Mouse (Mus musculus) intestine, embryonic 16.5 days (tissue): ENCODE measurements around the gene Itpr3. TPM values are rescaled to one million over a fixed set of nuclear protein-coding genes. Genes with fewer than 3 reads are reported as not detected.

Source experiments
- ATAC-seq: fragments of 200-750 bp; cut with Nextera tagmentation; 2 replicates; pipeline ENCODE4 v1.8.0; 2017; ENCODE audit warnings: moderate TSS enrichment, moderate library complexity
- H3K27ac ChIP-seq: fragments of 300-500 bp; sonication (generic); 2 replicates; pipeline ENCODE4 v1.5.1; 2014; ENCODE audit warnings: mild to moderate bottlenecking, low read length
- H3K27me3 ChIP-seq: fragments of 300-500 bp; sonication (generic); replicated peaks from 2 replicates; pipeline ENCODE4 v1.6.1; 2014; ENCODE audit warnings: low read length, control low read depth, mixed read lengths; ENCODE audit not compliant: control insufficient read depth, insufficient read depth
- H3K36me3 ChIP-seq: fragments of 300-500 bp; sonication (generic); 2 replicates; pipeline ENCODE4 v1.6.1; 2014; ENCODE audit warnings: low read length, control low read depth; ENCODE audit not compliant: control insufficient read depth, insufficient read depth
- H3K4me1 ChIP-seq: fragments of 300-500 bp; sonication (generic); 2 replicates; pipeline ENCODE4 v1.6.1; 2014; ENCODE audit warnings: low read length, control low read depth, mixed read lengths; ENCODE audit not compliant: control insufficient read depth, insufficient read depth
- H3K4me2 ChIP-seq: fragments of 300-500 bp; sonication (generic); 2 replicates; pipeline ENCODE4 v1.6.1; 2014; ENCODE audit warnings: low read depth, low read length, control low read depth
- H3K4me3 ChIP-seq: fragments of 300-500 bp; sonication (generic); 2 replicates; pipeline ENCODE4 v1.5.1; 2014; ENCODE audit warnings: mild to moderate bottlenecking, low read length
- H3K9ac ChIP-seq: fragments of 300-500 bp; sonication (generic); 2 replicates; pipeline ENCODE4 v1.6.1; 2014; ENCODE audit warnings: low read depth, low read length
- H3K9me3 ChIP-seq: fragments of 300-500 bp; sonication (generic); 2 replicates; pipeline ENCODE4 v1.6.1; 2016; ENCODE audit warnings: low read length, control low read depth; ENCODE audit not compliant: control insufficient read depth
- WGBS: fragments of 180-500 bp; shearing (Covaris S2); extraction: QIAGEN DNeasy Blood & Tissue Kit; methylation state at CpG from one replicate; pipeline ENCODE4 v1.1.7; 2014; 5-methylcytosine and 5-hydroxymethylcytosine counted together
- polyA plus RNA-seq: library from polyadenylated mRNA; unstranded; fragments of >200 nt; fragmentation: Nextera tagmentation; extraction: Ambion mirVana; gene quantifications from 2 replicates; pipeline ENCODE4 v1.2.1, GENCODE M21; 2015

The Itpr3 gene
- polyA plus RNA-seq, 1 experiment from 2014 or later, result 12.1 TPM

DNA sequence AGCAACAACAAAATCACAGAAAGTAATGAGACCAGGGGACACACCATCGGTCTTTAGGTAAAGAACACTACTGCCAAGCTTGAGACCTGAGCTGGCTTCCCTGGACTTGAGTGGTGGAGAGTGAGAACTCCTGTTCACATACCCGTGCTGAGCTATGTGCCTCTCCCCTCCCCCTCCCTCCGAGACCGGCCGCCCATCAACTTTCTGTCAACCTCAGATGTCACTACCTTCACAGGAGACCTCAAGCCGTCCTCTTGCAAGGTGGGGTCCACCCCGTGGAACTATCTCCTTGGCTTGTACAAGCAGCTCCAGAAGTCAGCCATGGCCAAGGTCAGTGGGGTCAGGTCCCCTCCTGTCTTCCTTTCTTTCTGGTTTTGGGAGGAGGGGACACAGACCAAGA lies 24.8 kb upstream of the Itpr3 start:
- H3K9ac ChIP-seq, result no peak overlapping the region
- ATAC-seq, result no peak
- H3K4me1 ChIP-seq, result peaks cover 17% of the 10 kb centered on the region
- no peak overlapping the region for H3K27ac ChIP-seq
- no peaks in the 10 kb centered on the region for H3K36me3 ChIP-seq
- H3K27me3 ChIP-seq, result no peaks in the 10 kb centered on the region
- H3K9me3 ChIP-seq, result no peaks in the 10 kb centered on the region
- WGBS, result 47% methylated on average over 7 of the region's 7 CpGs
- no peak overlapping the region for H3K4me3 ChIP-seq
- H3K4me2 ChIP-seq, result peak overlapping the region; percentile 40; the same call in 1 of the 2 replicates

GRCm38 (mm10) chr17:27032869-27033268 lies 24.2 kb upstream of the Itpr3 start:
- Histone ChIP-seq H3K4me3 (no peak overlapping the region), H3K9me3 (no peaks in the 10 kb centered on the region), H3K36me3 (no peaks in the 10 kb centered on the region), H3K4me1 (peaks cover 16% of the 10 kb centered on the region), H3K4me2 (peak overlapping the region; percentile 40), H3K9ac (0 out of 2 replicates have a peak overlapping the region, but pooled peaks have one; percentile 12), H3K27me3 (no peaks in the 10 kb centered on the region), H3K27ac (no peak overlapping the region)
- peak; percentile 39 for ATAC-seq
- 1% methylated on average over 14 of the region's 14 CpGs for WGBS

GRCm38 (mm10) chr17:27036465-27036864 lies 20.6 kb upstream of the Itpr3 start:
- Histone ChIP-seq H3K27me3 (no peaks in the 10 kb centered on the region), H3K4me3 (no peak overlapping the region), H3K4me2 (no peak overlapping the region), H3K9ac (no peak overlapping the region; the same call in 1 of the 2 replicates), H3K4me1 (peaks cover 41% of the 10 kb centered on the region), H3K9me3 (no peaks in the 10 kb centered on the region; the same call in 1 of the 2 replicates), H3K27ac (peak overlapping the region; percentile 15; the same call in 1 of the 2 replicates), H3K36me3 (no peaks in the 10 kb centered on the region)
- no peak for ATAC-seq
- WGBS, result 68% methylated on average over 7 of the region's 7 CpGs

DNA sequence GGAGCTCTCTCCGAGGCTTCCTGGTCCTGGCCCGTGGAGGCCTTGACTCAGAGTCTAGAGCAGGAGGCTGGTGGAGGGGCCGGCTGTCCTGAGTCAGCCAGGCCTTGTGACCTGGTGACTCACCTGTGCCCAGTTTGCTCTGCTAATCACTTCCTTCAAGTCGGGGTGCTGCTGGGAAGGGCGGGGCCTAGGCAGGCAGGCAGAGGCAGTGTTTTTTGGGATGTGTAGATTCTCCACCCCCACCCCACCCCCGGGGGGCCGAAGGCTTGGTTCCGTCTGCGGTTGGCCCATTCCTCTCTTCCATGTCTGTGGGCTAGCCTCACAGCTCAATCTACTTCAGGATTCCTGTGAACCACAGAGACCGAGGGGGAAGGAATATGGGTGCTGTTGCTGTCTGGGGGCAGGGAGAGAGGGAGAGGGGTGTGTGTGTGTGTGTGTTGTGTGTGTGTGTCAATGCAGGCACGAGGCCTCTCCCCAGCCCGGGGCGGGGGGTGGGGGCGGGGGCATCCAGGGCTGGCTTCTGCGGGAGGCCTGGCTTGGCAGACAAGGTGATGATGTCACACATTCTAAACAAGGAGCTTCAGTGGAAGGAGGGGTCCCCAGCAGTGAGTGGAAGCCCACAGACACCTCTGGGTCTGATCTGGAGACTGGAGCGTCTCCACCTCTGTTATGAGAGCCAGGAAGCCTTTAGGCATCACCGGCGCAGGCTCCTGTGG lies 18.6 kb upstream of the Itpr3 start:
- Histone ChIP-seq H3K9me3 (no peaks in the 10 kb centered on the region; the same call in 1 of the 2 replicates), H3K4me1 (peaks cover 48% of the 10 kb centered on the region), H3K36me3 (no peaks in the 10 kb centered on the region), H3K9ac (peak overlapping the region; percentile 55), H3K27me3 (no peaks in the 10 kb centered on the region), H3K4me2 (peak overlapping the region; percentile 33), H3K4me3 (peak overlapping the region; percentile 7), H3K27ac (peak overlapping the region; percentile 72)
- ATAC-seq, result peak; percentile 65
- WGBS, result 23% methylated on average over 18 of the region's 18 CpGs

DNA sequence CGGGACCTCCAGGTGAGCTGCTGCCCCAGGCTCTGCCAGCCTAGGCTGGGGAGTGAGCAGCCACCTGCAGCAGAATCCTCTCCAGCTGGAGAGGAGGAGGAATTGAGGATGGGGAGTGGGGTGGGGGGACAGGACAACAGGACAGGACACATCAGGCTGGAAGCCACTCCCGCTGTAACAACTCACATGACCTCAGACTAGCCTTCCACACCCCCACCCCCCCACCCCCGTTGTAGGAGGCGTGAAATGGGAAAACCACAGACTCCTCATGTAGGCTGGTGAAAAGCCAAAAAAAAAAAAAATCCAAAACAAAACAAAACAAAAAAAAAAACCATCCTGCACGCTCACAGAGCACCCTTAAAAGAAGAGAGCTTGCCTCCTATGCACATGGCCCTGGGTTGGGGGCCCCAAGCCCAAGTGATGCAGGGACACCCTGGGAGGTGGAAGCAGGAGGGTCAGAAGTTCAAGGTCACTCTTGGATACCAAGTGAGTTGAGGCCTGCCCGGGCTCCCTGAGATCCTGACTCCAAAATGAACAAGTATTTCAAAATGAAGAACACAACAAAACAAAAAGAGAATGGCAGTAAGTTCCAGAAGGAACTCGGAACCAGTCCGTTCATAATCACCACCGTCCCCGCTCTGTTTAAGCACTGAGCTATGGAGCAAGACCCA lies 17.5 kb upstream of the Itpr3 start:
- Histone ChIP-seq H3K4me2 (no peak overlapping the region), H3K4me1 (peaks cover 48% of the 10 kb centered on the region), H3K36me3 (no peaks in the 10 kb centered on the region), H3K27me3 (no peaks in the 10 kb centered on the region), H3K9me3 (no peaks in the 10 kb centered on the region; the same call in 1 of the 2 replicates), H3K9ac (peak overlapping the region; percentile 55), H3K27ac (no peak overlapping the region), H3K4me3 (no peak overlapping the region)
- 73% methylated on average over 10 of the region's 10 CpGs for WGBS
- ATAC-seq, result no peak

GRCm38 (mm10) chr17:27040304-27041045 lies 16.6 kb upstream of the Itpr3 start:
- 0 out of 2 replicates have a peak overlapping the region, but pooled peaks have one; percentile 28 for H3K4me2 ChIP-seq
- no peaks in the 10 kb centered on the region; the same call in 1 of the 2 replicates for H3K9me3 ChIP-seq
- H3K36me3 ChIP-seq, result no peaks in the 10 kb centered on the region
- WGBS, result 21% methylated on average over 20 of the region's 20 CpGs
- peak overlapping the region; percentile 53 for H3K9ac ChIP-seq
- H3K4me3 ChIP-seq, result no peak overlapping the region
- H3K27ac ChIP-seq, result peak overlapping the region; percentile 50; the same call in 1 of the 2 replicates
- no peak for ATAC-seq
- H3K27me3 ChIP-seq, result no peaks in the 10 kb centered on the region
- H3K4me1 ChIP-seq, result peaks cover 45% of the 10 kb centered on the region

- no peaks in the 10 kb centered on the region; the same call in 1 of the 2 replicates for H3K9me3 ChIP-seq
- no peak overlapping the region for H3K27ac ChIP-seq
- no peaks in the 10 kb centered on the region for H3K36me3 ChIP-seq
- no peak overlapping the region for H3K9ac ChIP-seq
- H3K4me3 ChIP-seq, result no peak overlapping the region
- H3K4me2 ChIP-seq, result no peak overlapping the region
- WGBS, result 59% methylated on average over 11 of the region's 13 CpGs
- peak; percentile 9; the same call in 1 of the 2 replicates for ATAC-seq
- peaks cover 44% of the 10 kb centered on the region for H3K4me1 ChIP-seq
- H3K27me3 ChIP-seq, result no peaks in the 10 kb centered on the region
Measured at GRCm38 (mm10) chr17:27041046-27041786, 15.9 kb upstream of the Itpr3 start.

- H3K4me1 ChIP-seq, result peaks cover 47% of the 10 kb centered on the region
- ATAC-seq, result no peak
- WGBS, result 84% methylated on average over 2 of the region's 2 CpGs
Measured at GRCm38 (mm10) chr17:27041787-27042055, 15.4 kb upstream of the Itpr3 start.

More at GRCm38 (mm10) chr17:27041787-27042055, 15.4 kb upstream of the Itpr3 start:
- H3K4me2 ChIP-seq, result no peak overlapping the region
- H3K9ac ChIP-seq, result no peak overlapping the region
- no peak overlapping the region for H3K4me3 ChIP-seq
- no peaks in the 10 kb centered on the region; the same call in 1 of the 2 replicates for H3K9me3 ChIP-seq
- no peak overlapping the region for H3K27ac ChIP-seq
- H3K36me3 ChIP-seq, result no peaks in the 10 kb centered on the region
- H3K27me3 ChIP-seq, result no peaks in the 10 kb centered on the region
